Mouse (Mus musculus) monocyte, adult 5-6 weeks (primary cell): Measurements from ENCODE around the gene Brd3os. TPM values are rescaled to one million over a fixed set of nuclear protein-coding genes. Genes with fewer than 3 reads are reported as not detected.

Experiments used
- ATAC-seq: fragments of 153-309, 156-312 bp; replicated peaks from 2 replicates; pipeline ENCODE4 v1.8.0; 2017; ENCODE audit warnings: mild to moderate bottlenecking; ENCODE audit not compliant: low TSS enrichment, insufficient number of reproducible peaks, severe bottlenecking, poor library complexity, low FRiP score
- total RNA-seq: library from RNA; stranded (forward); fragments of 200-1000, 200-491, 200-594 nt; gene quantifications from 3 replicates; pipeline ENCODE4 v1.2.3, GENCODE M21; 2017

Gene Brd3os
- total RNA-seq, 1 experiment from 2014 or later: not detected

DNA sequence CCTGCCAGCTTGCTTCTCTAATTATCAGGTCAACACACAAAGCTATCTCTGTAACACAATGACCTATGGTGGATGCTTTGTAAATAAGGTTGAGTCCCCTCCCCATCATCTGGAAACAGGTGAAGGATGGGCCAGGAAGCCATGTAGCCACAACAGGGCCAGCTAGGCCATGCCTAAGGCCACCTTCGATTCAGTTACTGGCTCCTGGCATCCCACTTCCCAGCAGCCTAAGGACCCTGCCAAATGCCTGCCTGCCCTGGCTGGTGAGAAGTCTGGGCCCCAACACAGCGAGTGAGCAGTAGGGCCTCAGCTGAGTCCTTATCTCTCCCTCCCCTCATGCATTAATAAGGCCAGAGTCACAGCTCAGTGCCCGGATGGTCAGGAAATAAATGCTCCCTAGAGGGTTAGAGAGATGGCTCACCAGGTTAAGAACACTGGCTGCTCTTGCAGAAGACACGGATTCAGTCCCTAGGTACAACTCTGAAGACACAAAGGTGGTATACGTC lies 24.4 kb upstream of the Brd3os start:
- ATAC-seq: no peak

DNA sequence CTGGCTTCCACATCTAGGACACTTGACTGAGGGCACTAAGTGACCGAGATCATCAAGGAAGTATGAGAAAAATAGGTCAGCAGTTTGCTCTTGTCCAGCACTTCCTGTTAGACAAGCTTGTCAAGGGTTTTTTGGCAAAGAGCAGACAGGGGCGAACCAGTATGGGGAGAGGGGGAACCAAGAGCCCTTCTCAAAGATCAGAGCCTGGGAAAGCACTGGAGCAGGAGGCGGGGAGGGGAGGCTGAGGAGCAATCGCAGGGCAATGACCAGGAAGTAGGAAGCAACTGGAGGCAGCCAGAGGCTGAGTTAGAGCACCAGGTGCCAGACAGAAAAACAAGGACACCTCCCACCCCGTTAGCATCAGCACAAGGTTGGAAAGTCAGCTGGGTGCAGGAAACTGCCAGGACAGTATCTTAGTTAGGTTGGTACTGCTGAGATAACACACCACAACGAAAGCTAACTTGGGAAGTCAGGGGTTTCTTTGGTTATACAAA lies 23.5 kb upstream of the Brd3os start:
- ATAC-seq: 0 out of 2 replicates have a peak, but pooled peaks have one; percentile 7

DNA sequence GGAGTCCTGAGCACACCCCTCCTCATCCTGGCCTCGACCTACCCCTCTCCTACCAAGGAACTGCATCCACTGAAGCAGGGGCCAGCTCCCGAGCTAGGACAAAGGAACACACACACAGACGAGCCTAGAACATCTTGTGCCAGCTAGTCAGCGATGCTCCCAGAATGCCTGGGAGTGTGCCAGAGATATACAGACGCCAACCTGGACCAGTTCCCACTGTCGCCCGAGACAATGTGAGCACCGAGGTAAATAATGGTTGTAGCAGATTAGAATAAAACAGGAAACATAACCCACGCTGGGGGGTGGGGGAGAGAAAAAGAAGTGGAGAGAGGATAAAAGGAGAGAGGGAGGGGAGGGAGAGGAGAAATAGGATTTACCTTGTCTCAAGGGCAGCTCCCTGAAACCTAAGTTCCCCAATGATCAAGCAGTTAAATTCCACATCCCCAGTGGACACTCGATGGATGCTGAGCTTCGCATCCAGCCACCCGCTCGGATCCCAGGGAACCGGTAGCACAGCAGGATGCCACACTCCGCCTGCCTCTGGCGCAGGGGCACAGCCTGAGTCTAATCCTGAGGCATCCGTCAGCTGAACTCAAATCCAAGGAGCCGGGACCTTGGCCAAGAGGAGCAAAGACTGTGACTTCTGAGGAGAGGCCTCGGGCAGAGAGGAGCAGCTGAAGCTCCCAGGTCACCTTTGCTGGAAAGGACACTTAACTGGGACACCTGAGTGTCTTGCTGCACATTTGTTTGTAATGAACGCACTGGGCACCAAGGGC lies 20.6 kb upstream of the Brd3os start:
- no peak for ATAC-seq

DNA sequence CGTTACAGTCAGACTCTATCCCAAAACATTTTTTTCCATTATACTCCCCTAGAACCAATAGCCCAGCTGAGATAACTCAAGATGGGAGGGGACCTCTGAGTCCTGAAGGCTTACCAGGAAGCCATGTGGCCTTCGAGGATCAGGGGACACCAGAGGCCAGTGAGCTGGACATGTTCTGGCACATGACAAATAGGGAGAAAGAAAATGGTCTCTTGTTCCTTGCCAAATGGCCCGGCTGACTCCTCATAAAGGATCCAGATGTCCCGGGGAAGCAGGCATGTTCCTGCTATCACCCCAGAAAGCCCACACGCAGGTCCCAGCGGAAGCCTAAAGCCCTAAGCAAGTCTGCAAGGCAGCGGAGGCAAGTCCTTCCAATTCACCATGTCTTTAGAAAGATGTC lies 18.5 kb upstream of the Brd3os start:
- no peak for ATAC-seq

DNA sequence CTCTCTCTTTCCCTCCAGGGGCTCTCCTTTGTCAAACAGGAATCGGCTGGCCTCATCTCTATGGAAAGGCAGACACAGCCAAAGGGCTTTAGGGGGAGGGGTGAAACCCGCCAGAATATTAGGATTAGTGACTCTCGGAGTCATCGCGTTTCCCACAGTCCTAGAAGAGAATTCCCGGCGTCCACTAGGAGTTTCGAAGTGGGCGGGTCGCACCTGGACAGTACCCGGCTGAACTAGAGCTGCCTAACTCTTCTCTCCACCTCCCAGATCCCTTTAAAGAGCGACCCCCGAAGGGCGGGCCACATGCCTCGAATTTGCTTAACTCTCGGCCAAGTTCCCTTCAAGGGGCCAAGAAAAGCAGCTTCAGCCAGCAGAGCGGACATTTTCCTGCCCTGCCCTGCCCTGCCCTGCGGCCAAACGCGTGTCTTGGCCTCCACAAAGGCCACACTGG lies 16.9 kb upstream of the Brd3os start:
- no peak for ATAC-seq

DNA sequence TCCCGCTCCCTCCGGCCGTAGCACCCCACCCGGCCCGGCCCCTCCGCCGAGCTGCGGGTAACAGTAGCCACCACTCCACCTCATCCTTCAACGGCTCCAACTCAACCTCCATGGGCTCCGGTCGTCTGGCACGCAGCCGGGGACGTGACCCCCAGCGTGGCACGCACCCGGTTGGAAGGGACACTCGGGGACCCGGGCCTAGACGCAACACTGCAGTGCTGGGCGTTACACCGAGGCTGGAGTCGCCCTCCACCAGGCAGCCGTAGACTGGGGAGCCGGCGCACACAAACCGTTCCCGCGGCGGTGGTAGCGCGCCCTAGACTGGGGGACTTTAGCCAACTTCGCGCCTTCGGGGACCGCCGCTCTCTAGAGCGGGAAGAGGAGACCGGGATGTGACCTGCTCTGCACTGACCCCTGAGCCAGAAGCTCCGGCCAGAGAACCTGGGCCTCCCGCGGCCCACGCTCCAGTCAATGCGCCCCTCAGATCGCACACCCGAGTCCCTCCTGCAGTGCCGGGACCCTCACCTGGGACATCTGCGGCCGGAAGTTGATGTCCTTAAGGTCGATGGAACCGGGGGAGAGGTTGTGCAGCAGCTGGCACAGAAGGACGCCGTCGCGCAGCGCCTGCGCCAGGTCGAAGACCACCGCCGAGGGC lies 16.2 kb upstream of the Brd3os start:
- no peak for ATAC-seq

DNA sequence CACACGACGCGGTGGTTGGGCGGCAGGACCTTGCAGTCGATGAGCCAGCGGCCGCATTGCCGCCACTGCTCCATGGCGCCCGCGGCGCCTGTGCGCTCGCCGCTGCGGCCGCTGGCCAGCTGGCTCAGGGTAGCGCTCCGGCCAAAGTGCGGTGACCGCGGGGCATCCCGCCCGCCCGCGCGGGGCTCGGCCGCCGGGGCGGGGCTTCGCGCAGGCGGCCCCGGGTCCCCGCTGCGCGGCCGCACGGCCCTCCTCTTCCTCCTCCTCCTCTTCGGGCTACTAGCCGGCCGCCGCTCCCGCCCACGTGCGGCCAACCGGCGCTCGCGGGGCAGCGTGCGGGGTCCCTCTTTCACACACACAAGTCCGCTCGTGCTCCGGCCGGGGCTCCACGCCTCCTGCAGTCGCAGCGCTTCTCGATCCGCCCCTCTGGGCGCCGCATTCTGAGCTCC lies 15.7 kb upstream of the Brd3os start:
- ATAC-seq: no peak

DNA sequence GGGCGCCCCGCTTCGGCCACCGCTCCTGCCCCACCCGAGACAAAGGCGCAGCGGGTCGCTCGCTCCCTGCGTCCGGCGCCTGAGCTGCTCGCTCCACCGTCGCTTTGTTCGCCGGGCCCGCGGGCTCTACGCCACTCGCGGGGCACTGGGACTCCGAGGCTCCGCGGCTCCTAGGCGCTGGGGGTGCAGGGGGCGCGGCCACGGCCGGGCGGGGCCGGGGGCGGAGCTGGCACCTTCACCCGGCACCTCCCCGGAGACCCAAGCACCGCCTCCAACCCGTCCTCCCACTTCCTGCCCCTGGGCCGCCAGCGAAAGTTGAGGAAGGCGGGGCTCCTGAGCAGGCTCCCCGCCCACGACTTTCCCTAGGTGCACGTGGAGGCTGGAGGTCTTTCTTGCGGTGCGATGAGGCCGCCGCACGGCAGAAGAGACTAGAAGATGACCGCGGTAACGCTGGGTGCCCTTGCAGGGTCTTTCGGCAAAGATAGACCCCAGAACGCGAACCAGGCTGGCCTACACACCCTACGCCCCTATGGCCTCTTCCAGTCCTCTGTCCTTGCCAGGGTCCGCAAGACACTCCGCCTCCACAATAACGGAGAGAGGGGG lies 15.2 kb upstream of the Brd3os start, which contains the start of gene Vav2:
Vav2 (minus strand) TSS at position 179 of the 603 bp plus-strand sequence.
- peak; percentile 85 for ATAC-seq

DNA sequence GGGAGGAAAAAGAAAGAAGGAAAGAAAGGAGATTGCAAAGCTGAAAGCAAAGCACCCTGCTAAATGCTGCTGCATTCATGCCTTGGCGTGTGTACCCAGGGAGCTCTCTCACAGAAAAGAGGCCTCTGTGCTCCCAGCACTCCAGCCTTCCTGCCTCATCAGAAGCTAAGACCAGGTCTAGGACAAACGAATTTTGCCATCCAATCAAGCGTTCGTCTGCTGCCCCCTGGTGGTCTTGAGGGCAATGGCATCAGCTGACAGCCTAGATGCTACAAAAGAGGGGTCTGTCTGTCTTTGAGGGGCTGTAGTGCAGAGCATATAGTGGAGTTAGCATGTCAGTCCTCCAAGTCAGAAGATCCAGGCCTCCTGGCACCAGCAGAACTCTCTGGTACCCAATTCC lies 14.1 kb upstream of the Brd3os start:
- peak; percentile 59 for ATAC-seq

DNA sequence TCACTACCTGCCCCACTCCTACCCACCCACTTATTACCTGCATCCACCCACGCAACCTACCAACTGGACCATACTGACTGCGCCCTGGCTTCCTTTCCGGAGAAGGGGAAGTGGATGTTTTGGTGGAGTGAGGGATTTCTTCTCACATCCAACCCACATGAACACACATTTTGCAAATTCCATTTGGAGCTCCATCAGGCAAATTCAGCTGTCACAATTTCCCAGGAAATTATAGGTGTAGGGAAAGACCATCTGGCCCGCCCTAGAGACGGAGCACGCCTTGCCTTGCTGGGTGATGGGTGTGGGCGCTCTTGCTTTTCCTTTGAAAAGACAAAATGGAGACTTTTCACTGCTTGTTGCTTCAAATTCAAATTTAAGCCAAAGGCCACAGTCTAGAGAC lies 11.5 kb upstream of the Brd3os start:
- ATAC-seq: no peak

DNA sequence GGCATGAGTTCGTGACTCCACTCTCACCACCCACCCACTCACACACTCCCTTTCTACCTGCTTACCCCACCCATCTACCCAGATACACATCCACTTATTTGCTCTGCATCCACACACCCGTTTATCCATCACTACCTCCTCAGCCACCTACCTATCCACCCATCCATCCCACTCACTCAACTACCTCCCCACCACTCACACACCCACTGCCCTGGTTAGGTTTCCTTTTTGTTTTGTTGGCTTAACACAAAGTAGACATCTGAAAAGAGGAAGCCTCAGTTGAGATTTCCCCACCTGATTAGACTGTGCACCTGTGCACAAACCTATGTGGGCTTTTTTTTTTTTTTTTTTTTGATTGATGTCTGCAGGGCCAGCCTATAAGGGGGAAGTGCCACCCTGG lies 9.5 kb upstream of the Brd3os start:
- no peak for ATAC-seq

DNA sequence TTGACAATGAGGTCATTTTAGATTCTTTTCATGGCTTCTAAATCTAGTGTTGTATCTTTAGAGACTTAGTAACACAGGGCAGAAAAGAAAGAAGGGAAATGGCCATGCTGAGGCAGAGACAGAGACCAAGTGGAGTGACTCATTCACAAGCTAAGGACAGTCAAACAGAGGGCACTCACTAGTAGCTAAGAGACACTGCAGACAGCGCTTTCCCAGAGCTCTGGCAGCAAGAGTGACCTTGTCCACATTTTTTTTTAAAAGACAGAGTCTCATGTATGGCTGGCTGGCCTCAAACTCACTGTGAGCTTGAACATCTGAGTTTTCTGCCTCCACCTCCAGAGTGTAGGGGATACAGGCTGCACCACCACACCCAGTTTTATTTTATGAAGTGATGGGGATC lies 4.2 kb upstream of the Brd3os start:
- ATAC-seq: no peak

DNA sequence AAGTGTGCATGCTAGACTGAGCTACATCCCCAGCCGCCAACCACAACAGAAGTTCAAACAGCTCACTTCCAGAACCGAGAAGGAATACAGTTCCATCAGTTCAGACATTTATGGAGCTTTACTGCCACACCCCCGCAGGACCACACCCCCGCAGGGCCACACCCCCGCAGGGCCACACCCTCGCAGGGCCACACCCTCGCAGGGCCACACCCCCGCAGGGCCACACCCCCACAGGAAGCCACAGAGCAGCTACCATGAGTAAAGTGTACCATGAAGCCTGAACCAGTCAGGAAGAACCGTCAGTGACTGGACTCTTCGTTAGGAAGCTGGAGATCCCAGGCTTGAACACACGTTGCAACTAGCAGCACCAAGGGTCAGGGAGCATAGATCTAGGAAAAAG lies 3.8 kb upstream of the Brd3os start:
- no peak for ATAC-seq

DNA sequence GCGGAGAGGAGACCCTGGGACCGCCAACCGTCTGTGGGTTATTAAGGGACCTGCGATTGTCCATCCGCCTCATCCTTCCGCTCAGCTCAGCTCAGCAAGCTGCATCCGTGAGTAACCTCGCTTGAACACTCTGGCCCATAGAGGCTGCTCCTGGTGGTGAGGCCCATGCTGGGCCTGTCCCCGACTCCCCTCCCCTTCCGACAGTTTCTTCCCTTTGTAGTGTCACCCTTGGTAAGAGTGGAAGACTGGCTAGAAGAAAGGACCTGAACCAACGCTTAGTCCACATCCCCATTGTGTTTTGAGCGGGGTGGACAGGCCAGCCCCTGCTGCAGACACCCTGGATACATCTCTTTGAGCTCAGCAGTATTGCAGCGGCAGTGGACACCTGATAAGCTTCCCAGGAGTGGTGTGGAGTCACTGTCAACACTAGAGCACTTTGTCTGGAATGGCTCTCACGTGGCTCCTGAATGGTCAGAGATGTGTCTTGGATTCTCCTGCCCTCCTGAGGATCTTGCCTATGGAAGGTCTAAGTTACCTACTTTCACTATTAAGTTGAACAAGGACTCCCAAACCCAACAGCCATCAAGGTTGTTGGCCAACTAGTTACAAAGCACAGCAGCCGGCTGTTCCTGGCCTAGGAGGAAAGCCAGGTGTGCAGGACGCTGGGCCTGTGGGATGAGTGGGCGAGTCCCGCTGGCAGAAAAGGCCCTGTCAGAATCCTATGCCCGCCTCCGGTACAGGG lies 755 bp downstream of the Brd3os start:
- peak; percentile 3; the same call in 1 of the 2 replicates for ATAC-seq

DNA sequence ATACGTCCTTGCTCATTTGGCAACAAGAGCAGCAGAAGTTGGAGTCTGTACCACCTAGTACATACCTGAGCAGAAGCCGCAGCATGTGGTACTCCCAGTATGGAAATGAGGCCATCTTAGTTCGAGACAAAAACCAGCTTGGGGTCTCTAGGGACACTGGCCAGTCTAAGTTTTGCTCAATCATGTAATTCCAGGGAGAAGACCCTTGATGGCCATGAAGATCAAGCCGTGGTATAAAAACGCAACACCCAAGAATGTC lies 1.3 kb downstream of the Brd3os start:
- no peak for ATAC-seq

DNA sequence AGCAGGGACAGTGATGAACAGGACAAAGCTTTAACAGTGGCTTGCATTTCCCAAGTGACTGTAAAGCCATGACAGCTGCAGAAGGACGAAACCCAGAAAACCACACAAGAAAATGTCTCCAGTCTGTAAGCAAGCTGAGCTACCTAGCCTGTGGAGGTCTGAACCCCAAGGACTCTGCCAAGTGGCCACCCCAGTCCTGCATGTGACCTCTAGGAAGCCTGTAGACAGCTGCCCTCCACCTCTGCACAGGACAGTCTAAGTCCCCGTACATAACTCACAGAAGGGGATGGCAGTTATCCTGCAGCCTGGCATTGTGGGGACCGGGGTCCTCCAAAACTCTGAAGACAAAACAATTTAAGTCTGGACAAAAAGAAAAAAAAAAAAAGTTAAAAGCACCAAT lies 3.8 kb downstream of the Brd3os start:
- no peak for ATAC-seq

DNA sequence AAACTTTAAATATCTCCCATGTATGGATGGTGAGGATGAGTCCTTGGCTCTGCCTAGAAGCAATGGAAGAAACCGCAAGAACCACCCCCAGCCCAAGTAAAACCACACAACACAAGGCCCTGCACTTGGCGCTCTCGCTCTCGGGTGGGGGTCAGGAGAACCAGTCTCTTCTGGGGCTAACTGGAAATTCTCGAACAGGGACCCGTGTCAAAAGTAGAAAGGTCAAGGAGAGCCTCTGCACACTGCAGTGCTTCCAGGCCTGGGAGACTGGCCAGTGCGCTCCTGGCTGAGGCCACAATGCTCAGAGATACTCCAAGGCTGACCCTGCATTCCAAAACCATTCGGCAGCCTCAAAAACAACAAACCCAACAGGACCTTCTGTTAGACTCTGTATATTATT lies 4.7 kb downstream of the Brd3os start:
- no peak for ATAC-seq

DNA sequence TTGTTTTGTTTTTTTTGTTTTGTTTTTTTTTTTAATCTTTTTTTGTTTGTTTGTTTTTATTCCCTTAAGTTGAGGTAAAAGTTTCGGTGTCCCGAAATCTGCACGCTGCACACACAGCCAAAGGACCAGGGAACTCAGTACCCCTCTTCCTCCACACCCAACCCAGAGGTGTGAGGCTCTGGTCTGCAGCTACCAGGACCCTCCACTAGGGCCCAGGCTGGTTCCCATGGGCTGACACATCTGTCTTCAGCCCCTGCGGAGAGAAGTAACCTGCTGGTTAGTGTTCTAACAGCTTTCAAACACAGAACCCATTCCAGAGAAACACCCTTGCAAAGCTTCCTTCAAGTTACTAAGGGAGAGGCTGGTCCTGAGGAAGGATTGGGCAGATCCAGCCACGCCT lies 5.7 kb downstream of the Brd3os start:
- ATAC-seq: no peak

DNA sequence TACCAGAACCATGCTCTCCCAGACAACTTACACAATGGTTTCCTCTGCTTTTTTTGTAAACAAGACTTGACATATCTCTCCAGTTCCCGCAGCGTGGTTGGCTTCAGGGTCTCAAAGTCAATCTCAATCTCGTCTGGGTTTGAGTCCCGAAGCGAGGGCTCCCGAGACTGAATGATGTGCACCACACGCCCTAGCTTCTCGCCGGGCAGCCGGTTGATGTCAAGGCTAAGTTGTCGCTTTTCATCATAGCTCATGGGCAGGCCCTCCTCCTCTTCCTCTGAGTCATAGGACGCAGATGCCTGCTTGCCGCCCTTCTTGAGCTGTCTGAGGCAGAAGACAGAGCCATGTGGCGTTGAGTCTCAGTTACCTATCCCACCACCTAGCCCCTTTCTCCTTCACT lies 8.1 kb downstream of the Brd3os start:
- ATAC-seq: no peak
